8 mouse cellular contexts compared by ENCODE assay signal in genomic region chr7:49634291-49635073, GRCm38 (mm10). TPM values are rescaled to one million over a fixed set of nuclear protein-coding genes. Genes with fewer than 3 reads are reported as not detected.
DNase-seq lines count a peak whose midpoint lies in the region; ATAC-seq and TF ChIP-seq lines count a peak whose summit lies in the region.

No protein-coding gene starts in this region.

- 3% methylated on average over 26 of the region's 26 CpGs for WGBS in lung, postnatal 0 days
- WGBS in forebrain, embryonic 14.5 days, result under 1% methylated on average over 26 of the region's 26 CpGs
- WGBS in liver, embryonic 14.5 days (ENCODE audit: insufficient replicate concordance), result 2% methylated on average over 25 of the region's 26 CpGs
- WGBS in stomach, embryonic 16.5 days, result 1% methylated on average over 26 of the region's 26 CpGs

- no peak for TF ChIP-seq CTCF in lung, postnatal 0 days (IDR thresholded peaks at IDR 0.05)
- no peak for TF ChIP-seq CTCF in liver, embryonic 14.5 days (IDR thresholded peaks at IDR 0.05; ENCODE audit: low read depth)

- H3K27ac ChIP-seq in lung, postnatal 0 days (ENCODE audit: low read length), result no peak overlapping the region
- H3K27ac ChIP-seq in forebrain, embryonic 14.5 days (ENCODE audit: low read depth, low read length), result no peak overlapping the region
- no peak overlapping the region for H3K27ac ChIP-seq in liver, embryonic 14.5 days
- H3K27ac ChIP-seq in stomach, embryonic 16.5 days (ENCODE audit: low read length), result no peak overlapping the region

- DNase-seq in lung, postnatal 0 days (ENCODE audit: low spot score), result no peak
- DNase-seq in lung, adult 18-20 months, result no peak
- peak; percentile 84 for DNase-seq in forebrain, embryonic 14.5 days (ENCODE audit: low spot score)
- no peak for DNase-seq in liver, embryonic 14.5 days (ENCODE audit: low read depth in 3 of 3, low spot score in 3 of 3)
- no peak for DNase-seq in spleen, adult 12 weeks (ENCODE audit: low spot score)
- no peak for DNase-seq in urinary bladder, adult 2 months (ENCODE audit: low spot score)
- DNase-seq in spleen, postnatal 36 days (ENCODE audit: low spot score in 2 of 2), result no peak

- no peaks in the 10 kb centered on the region for H3K9me3 ChIP-seq in lung, postnatal 0 days (ENCODE audit: low read length)
- no peaks in the 10 kb centered on the region for H3K9me3 ChIP-seq in forebrain, embryonic 14.5 days (replicated peaks; ENCODE audit: control insufficient read depth, low read length)
- no peaks in the 10 kb centered on the region for H3K9me3 ChIP-seq in liver, embryonic 14.5 days (ENCODE audit: control insufficient read depth, low read length)
- H3K9me3 ChIP-seq in stomach, embryonic 16.5 days (replicated peaks; ENCODE audit: control insufficient read depth, low read length), result no peaks in the 10 kb centered on the region

- no peak overlapping the region for H3K9ac ChIP-seq in lung, postnatal 0 days (replicated peaks; ENCODE audit: low read depth)
- H3K9ac ChIP-seq in forebrain, embryonic 14.5 days (ENCODE audit: low read length), result no peak overlapping the region
- no peak overlapping the region for H3K9ac ChIP-seq in liver, embryonic 14.5 days (replicated peaks)
- no peak overlapping the region for H3K9ac ChIP-seq in stomach, embryonic 16.5 days (ENCODE audit: low read length)

- H3K4me2 ChIP-seq in lung, postnatal 0 days (replicated peaks; ENCODE audit: low read depth, low read length), result peak overlapping the region; percentile 72
- H3K4me2 ChIP-seq in forebrain, embryonic 14.5 days (ENCODE audit: low read length), result peak overlapping the region; percentile 47
- peak overlapping the region; percentile 51 for H3K4me2 ChIP-seq in liver, embryonic 14.5 days (ENCODE audit: low read depth)
- H3K4me2 ChIP-seq in stomach, embryonic 16.5 days (ENCODE audit: low read depth, low read length), result peak overlapping the region; percentile 60

- peaks cover 17% of the 10 kb centered on the region; the same call in 1 of the 2 replicates for H3K4me1 ChIP-seq in lung, postnatal 0 days (ENCODE audit: insufficient read depth, low read depth, low read length)
- peaks cover 11% of the 10 kb centered on the region for H3K4me1 ChIP-seq in forebrain, embryonic 14.5 days (ENCODE audit: control insufficient read depth, insufficient read depth, low read length)
- H3K4me1 ChIP-seq in liver, embryonic 14.5 days (replicated peaks; ENCODE audit: control insufficient read depth in 2 of 2, insufficient read depth in 2 of 2, low read length in 1 of 2), result no peaks in the 10 kb centered on the region
- H3K4me1 ChIP-seq in stomach, embryonic 16.5 days (ENCODE audit: control insufficient read depth, insufficient read depth, low read length), result peaks cover 18% of the 10 kb centered on the region

- no peak for ATAC-seq in lung, postnatal 0 days
- ATAC-seq in forebrain, embryonic 14.5 days, result peak; percentile 56; the same call in 1 of the 2 replicates
- no peak for ATAC-seq in liver, embryonic 14.5 days (ENCODE audit: insufficient read depth)
- ATAC-seq in stomach, embryonic 16.5 days (ENCODE audit: insufficient read depth, low FRiP score), result no peak

- peaks cover 65% of the 10 kb centered on the region for H3K27me3 ChIP-seq in lung, postnatal 0 days (replicated peaks; ENCODE audit: insufficient read depth, low read length)
- H3K27me3 ChIP-seq in forebrain, embryonic 14.5 days (replicated peaks; ENCODE audit: control insufficient read depth, insufficient read depth, low read length), result peaks cover 79% of the 10 kb centered on the region
- H3K27me3 ChIP-seq in liver, embryonic 14.5 days (ENCODE audit: control insufficient read depth, insufficient read depth, low read length), result peaks cover 81% of the 10 kb centered on the region
- peaks cover 76% of the 10 kb centered on the region for H3K27me3 ChIP-seq in stomach, embryonic 16.5 days (ENCODE audit: control insufficient read depth, insufficient read depth, low read length)

- H3K4me3 ChIP-seq in lung, postnatal 0 days (ENCODE audit: low read depth, low read length), result peak overlapping the region; percentile 44
- peak overlapping the region; percentile 17 for H3K4me3 ChIP-seq in forebrain, embryonic 14.5 days (ENCODE audit: low read depth, low read length)
- no peak overlapping the region for H3K4me3 ChIP-seq in liver, embryonic 14.5 days (ENCODE audit: insufficient read depth in 1 of 2, low read depth in 2 of 2, low read length in 2 of 2)
- H3K4me3 ChIP-seq in stomach, embryonic 16.5 days (replicated peaks; ENCODE audit: low read length), result peak overlapping the region; percentile 46

- no peaks in the 10 kb centered on the region for H3K36me3 ChIP-seq in lung, postnatal 0 days (ENCODE audit: insufficient read depth, low read length)
- H3K36me3 ChIP-seq in forebrain, embryonic 14.5 days (ENCODE audit: control insufficient read depth, insufficient read depth, low read length), result no peaks in the 10 kb centered on the region
- no peaks in the 10 kb centered on the region for H3K36me3 ChIP-seq in liver, embryonic 14.5 days (replicated peaks; ENCODE audit: control insufficient read depth, insufficient read depth, low read depth)
- no peaks in the 10 kb centered on the region for H3K36me3 ChIP-seq in stomach, embryonic 16.5 days (ENCODE audit: control insufficient read depth, insufficient read depth, low read length)

- no peak for TF ChIP-seq EP300 in lung, postnatal 0 days (IDR thresholded peaks at IDR 0.05)
- no peak for TF ChIP-seq EP300 in liver, embryonic 14.5 days (IDR thresholded peaks at IDR 0.05; ENCODE audit: low read depth)

RNA-seq across cellular contexts. Expression of gene Dbx1, which starts 2.2 kb away (rescaled TPM):
- not detected in 2 replicates for polyA plus RNA-seq in lung, postnatal 0 days (2015; fragmentation: Nextera tagmentation; extraction: Ambion mirVana)
- polyA plus RNA-seq in forebrain, embryonic 14.5 days (2014; fragmentation: Nextera tagmentation; extraction: Ambion mirVana), result 3.2 and 3.8 TPM in 2 replicates
- not detected in 2 replicates for polyA plus RNA-seq in liver, embryonic 14.5 days (2012; rRNA removed)
- not detected in 2 replicates for polyA plus RNA-seq in liver, embryonic 14.5 days (2014; fragmentation: Nextera tagmentation; extraction: Ambion mirVana)
- 0.28 TPM in 1 of 2 replicates, not detected in the other for polyA plus RNA-seq in stomach, embryonic 16.5 days (2015; fragmentation: Nextera tagmentation; extraction: Ambion mirVana)
- polyA plus RNA-seq in urinary bladder, adult 2 months (2012; rRNA removed), result not detected in 2 replicates

Comparison
In these comparisons a context has a peak if more than half of its experiments do, and no peak if none do; other contexts are left out.
1. H3K4me3 ChIP-seq: peak in lung, postnatal 0 days (single experiment), forebrain, embryonic 14.5 days (single experiment) and stomach, embryonic 16.5 days (single experiment); none in liver, embryonic 14.5 days (0 of 2).
2. Peak in every context shown above with its lines, with median percentiles within 50 percentile points of each other: H3K4me2 ChIP-seq.